Mouse (Mus musculus) induced T-regulatory cell, adult 2 months (primary cell): ENCODE results near the gene Cir1.

Experiments used
- DNase-seq: peaks from one replicate; pipeline ENCODE4 v3.0.0-alpha.2; 2012; ENCODE audit warnings: low read depth

Cir1 gene

GRCm38 (mm10) chr2:73312152-73313116 lies at the start of gene Cir1, which contains the start of gene Scrn3:
Gene Cir1 (minus strand): TSS chr2:73312701.
Gene Scrn3 (plus strand): TSS chr2:73312601.
- peak; percentile 99 for DNase-seq

- DNase-seq = no peak
Measured at GRCm38 (mm10) chr2:73360536-73360935, 48.0 kb upstream of the Cir1 start.

GRCm38 (mm10) chr2:73359941-73360340 lies 47.4 kb upstream of the Cir1 start:
- DNase-seq = no peak

GRCm38 (mm10) chr2:73357004-73357403 lies 44.5 kb upstream of the Cir1 start:
- no peak for DNase-seq

- DNase-seq = no peak
Measured at GRCm38 (mm10) chr2:73351927-73352374, 39.5 kb upstream of the Cir1 start.

- DNase-seq = no peak
Measured at GRCm38 (mm10) chr2:73351496-73351895, 39.0 kb upstream of the Cir1 start.

- peak; percentile 75 for DNase-seq
Measured at GRCm38 (mm10) chr2:73348221-73348620, 35.7 kb upstream of the Cir1 start.

GRCm38 (mm10) chr2:73347766-73348165 lies 35.3 kb upstream of the Cir1 start:
- no peak for DNase-seq

- DNase-seq = peak; percentile 35
Measured at GRCm38 (mm10) chr2:73347136-73347535, 34.6 kb upstream of the Cir1 start.

GRCm38 (mm10) chr2:73346345-73347086 lies 34.0 kb upstream of the Cir1 start:
- DNase-seq = peak; percentile 80

- no peak for DNase-seq
Measured at GRCm38 (mm10) chr2:73345204-73345603, 32.7 kb upstream of the Cir1 start.

GRCm38 (mm10) chr2:73343701-73344100 lies 31.2 kb upstream of the Cir1 start:
- no peak for DNase-seq

GRCm38 (mm10) chr2:73338415-73338814 lies 25.9 kb upstream of the Cir1 start:
- DNase-seq = no peak

GRCm38 (mm10) chr2:73335949-73336348 lies 23.4 kb upstream of the Cir1 start:
- DNase-seq = no peak

- no peak for DNase-seq
Measured at GRCm38 (mm10) chr2:73325871-73326270, 13.4 kb upstream of the Cir1 start.

GRCm38 (mm10) chr2:73322991-73323390 lies 10.5 kb upstream of the Cir1 start:
- peak; percentile 27 for DNase-seq

GRCm38 (mm10) chr2:73319218-73319617 lies 6.7 kb upstream of the Cir1 start:
- no peak for DNase-seq

GRCm38 (mm10) chr2:73317426-73317825 lies 4.9 kb upstream of the Cir1 start:
- DNase-seq = no peak

- DNase-seq = no peak
Measured at GRCm38 (mm10) chr2:73314311-73314710, 1.8 kb upstream of the Cir1 start.

GRCm38 (mm10) chr2:73313117-73313501 lies 608 bp upstream of the Cir1 start:
- DNase-seq = peak; percentile 82

GRCm38 (mm10) chr2:73306006-73306405 lies 6.5 kb downstream of the Cir1 start:
- DNase-seq = no peak

GRCm38 (mm10) chr2:73304506-73304905 lies 8.0 kb downstream of the Cir1 start:
- DNase-seq = no peak

GRCm38 (mm10) chr2:73302722-73303121 lies 9.8 kb downstream of the Cir1 start:
- no peak for DNase-seq
